Mouse (Mus musculus): ENCODE measurements around the gene Pik3c2b. TPM values are rescaled to one million over a fixed set of nuclear protein-coding genes. Genes with fewer than 3 reads are reported as not detected.

Gene Pik3c2b
- polyA plus RNA-seq, 1 experiment from 2014 or later = 16.3 TPM

- Histone ChIP-seq H3K9ac (ENCODE audit: low read length) (no peak overlapping the region), H3K27me3 (ENCODE audit: control insufficient read depth, insufficient read depth, low read length) (no peaks in the 10 kb centered on the region), H3K4me3 (ENCODE audit: low read depth, low read length) (no peak overlapping the region), H3K4me1 (ENCODE audit: control insufficient read depth, insufficient read depth, low read length) (no peaks in the 10 kb centered on the region), H3K36me3 (ENCODE audit: control insufficient read depth, insufficient read depth, low read length) (no peaks in the 10 kb centered on the region), H3K9me3 (ENCODE audit: control insufficient read depth, low read length) (no peaks in the 10 kb centered on the region), H3K4me2 (no peak overlapping the region), H3K27ac (ENCODE audit: low read depth, low read length) (no peak overlapping the region)
- no peak for ATAC-seq (ENCODE audit: low FRiP score)
- no peak for DNase-seq (ENCODE audit: low spot score, missing footprints)
- 77% methylated on average over 7 of the region's 7 CpGs for WGBS
Measured at GRCm38 (mm10) chr1:133119931-133120712, 74.7 kb downstream of the Pik3c2b start.

- no peaks in the 10 kb centered on the region for H3K36me3 ChIP-seq (ENCODE audit: control insufficient read depth, insufficient read depth, low read length)
- H3K4me2 ChIP-seq = no peak overlapping the region
- WGBS = 74% methylated on average over 6 of the region's 6 CpGs
- no peak overlapping the region for H3K9ac ChIP-seq (ENCODE audit: low read length)
- H3K4me3 ChIP-seq (ENCODE audit: low read depth, low read length) = no peak overlapping the region
- DNase-seq (ENCODE audit: low spot score, missing footprints) = no peak
- no peak overlapping the region for H3K27ac ChIP-seq (ENCODE audit: low read depth, low read length)
- no peaks in the 10 kb centered on the region for H3K4me1 ChIP-seq (ENCODE audit: control insufficient read depth, insufficient read depth, low read length)
- no peaks in the 10 kb centered on the region for H3K9me3 ChIP-seq (ENCODE audit: control insufficient read depth, low read length)
- no peak for ATAC-seq (ENCODE audit: low FRiP score)
- no peaks in the 10 kb centered on the region for H3K27me3 ChIP-seq (ENCODE audit: control insufficient read depth, insufficient read depth, low read length)
Measured at GRCm38 (mm10) chr1:133121246-133121645, 75.8 kb downstream of the Pik3c2b start.

GRCm38 (mm10) chr1:133124137-133124536 lies 78.7 kb downstream of the Pik3c2b start:
- Histone ChIP-seq H3K27me3 (ENCODE audit: control insufficient read depth, insufficient read depth, low read length) (no peaks in the 10 kb centered on the region), H3K4me2 (no peak overlapping the region), H3K9ac (ENCODE audit: low read length) (no peak overlapping the region), H3K4me3 (ENCODE audit: low read depth, low read length) (no peak overlapping the region), H3K36me3 (ENCODE audit: control insufficient read depth, insufficient read depth, low read length) (no peaks in the 10 kb centered on the region), H3K4me1 (ENCODE audit: control insufficient read depth, insufficient read depth, low read length) (no peaks in the 10 kb centered on the region; the same call in 1 of the 2 replicates), H3K27ac (ENCODE audit: low read depth, low read length) (no peak overlapping the region), H3K9me3 (ENCODE audit: control insufficient read depth, low read length) (no peaks in the 10 kb centered on the region)
- no peak for ATAC-seq (ENCODE audit: low FRiP score)
- DNase-seq (ENCODE audit: low spot score, missing footprints) = no peak
- WGBS = 84% methylated on average over 6 of the region's 6 CpGs

- H3K9ac ChIP-seq (ENCODE audit: low read length) = no peak overlapping the region
- no peak overlapping the region for H3K27ac ChIP-seq (ENCODE audit: low read depth, low read length)
- DNase-seq (ENCODE audit: low spot score, missing footprints) = no peak
- peaks cover 12% of the 10 kb centered on the region for H3K4me1 ChIP-seq (ENCODE audit: control insufficient read depth, insufficient read depth, low read length)
- no peak for ATAC-seq (ENCODE audit: low FRiP score)
- H3K4me3 ChIP-seq (ENCODE audit: low read depth, low read length) = no peak overlapping the region
- H3K27me3 ChIP-seq (ENCODE audit: control insufficient read depth, insufficient read depth, low read length) = no peaks in the 10 kb centered on the region
- H3K36me3 ChIP-seq (ENCODE audit: control insufficient read depth, insufficient read depth, low read length) = no peaks in the 10 kb centered on the region
- H3K9me3 ChIP-seq (ENCODE audit: control insufficient read depth, low read length) = no peaks in the 10 kb centered on the region
- 93% methylated on average over 9 of the region's 9 CpGs for WGBS
- no peak overlapping the region for H3K4me2 ChIP-seq
Measured at GRCm38 (mm10) chr1:133125640-133126364, 80.3 kb downstream of the Pik3c2b start.

DNA sequence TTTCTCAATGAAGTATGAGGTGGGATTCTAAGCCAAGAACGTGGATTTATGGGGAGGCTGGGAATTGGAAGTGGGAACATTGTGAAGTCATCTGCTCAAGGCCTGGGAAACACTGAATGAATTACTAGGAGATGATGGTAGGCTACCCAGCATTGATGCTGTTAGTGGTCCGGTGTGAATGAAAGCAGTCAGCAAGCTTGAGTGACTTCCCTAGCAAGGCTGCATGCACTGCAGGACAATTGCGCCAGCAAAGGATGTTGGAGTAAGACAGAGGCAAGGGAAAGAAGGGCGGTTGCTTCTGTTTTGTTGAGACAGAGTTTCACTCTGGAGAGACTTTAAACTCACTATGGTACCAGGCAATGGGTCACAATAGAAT lies 80.9 kb downstream of the Pik3c2b start:
- Histone ChIP-seq H3K4me1 (ENCODE audit: control insufficient read depth, insufficient read depth, low read length) (peaks cover 12% of the 10 kb centered on the region), H3K9me3 (ENCODE audit: control insufficient read depth, low read length) (no peaks in the 10 kb centered on the region), H3K36me3 (ENCODE audit: control insufficient read depth, insufficient read depth, low read length) (no peaks in the 10 kb centered on the region), H3K4me3 (ENCODE audit: low read depth, low read length) (no peak overlapping the region), H3K27me3 (ENCODE audit: control insufficient read depth, insufficient read depth, low read length) (no peaks in the 10 kb centered on the region), H3K27ac (ENCODE audit: low read depth, low read length) (no peak overlapping the region), H3K9ac (ENCODE audit: low read length) (no peak overlapping the region), H3K4me2 (no peak overlapping the region)
- DNase-seq (ENCODE audit: low spot score, missing footprints) = no peak
- WGBS = 61% methylated on average over 4 of the region's 4 CpGs
- ATAC-seq (ENCODE audit: low FRiP score) = no peak

DNA sequence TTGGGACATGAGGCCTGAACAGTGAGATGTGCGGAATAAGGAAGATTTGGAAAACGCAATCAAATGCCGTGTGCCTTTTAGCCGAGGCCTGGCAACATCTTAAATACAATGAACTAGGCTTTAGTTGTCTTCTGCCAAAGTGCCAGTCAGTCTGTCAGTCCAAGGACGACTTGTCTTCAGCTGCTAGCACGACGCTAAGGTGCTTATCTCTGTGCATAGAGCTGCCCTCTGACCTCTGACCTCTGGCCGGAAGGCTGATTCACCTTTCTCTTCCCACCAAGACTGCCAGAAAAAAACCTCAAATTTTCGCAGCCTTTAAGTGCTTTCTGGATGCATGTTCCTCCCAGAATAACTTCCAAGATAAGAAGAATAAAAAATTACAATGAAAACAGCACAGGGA lies 81.9 kb downstream of the Pik3c2b start:
- H3K4me1 ChIP-seq (ENCODE audit: control insufficient read depth, insufficient read depth, low read length) = peaks cover 12% of the 10 kb centered on the region
- no peak overlapping the region for H3K9ac ChIP-seq (ENCODE audit: low read length)
- 50% methylated on average over 9 of the region's 9 CpGs for WGBS
- DNase-seq (ENCODE audit: low spot score, missing footprints) = no peak
- no peak overlapping the region for H3K4me3 ChIP-seq (ENCODE audit: low read depth, low read length)
- ATAC-seq (ENCODE audit: low FRiP score) = no peak
- H3K36me3 ChIP-seq (ENCODE audit: control insufficient read depth, insufficient read depth, low read length) = no peaks in the 10 kb centered on the region
- H3K9me3 ChIP-seq (ENCODE audit: control insufficient read depth, low read length) = no peaks in the 10 kb centered on the region
- H3K27ac ChIP-seq (ENCODE audit: low read depth, low read length) = no peak overlapping the region
- no peaks in the 10 kb centered on the region for H3K27me3 ChIP-seq (ENCODE audit: control insufficient read depth, insufficient read depth, low read length)
- H3K4me2 ChIP-seq = no peak overlapping the region

DNA sequence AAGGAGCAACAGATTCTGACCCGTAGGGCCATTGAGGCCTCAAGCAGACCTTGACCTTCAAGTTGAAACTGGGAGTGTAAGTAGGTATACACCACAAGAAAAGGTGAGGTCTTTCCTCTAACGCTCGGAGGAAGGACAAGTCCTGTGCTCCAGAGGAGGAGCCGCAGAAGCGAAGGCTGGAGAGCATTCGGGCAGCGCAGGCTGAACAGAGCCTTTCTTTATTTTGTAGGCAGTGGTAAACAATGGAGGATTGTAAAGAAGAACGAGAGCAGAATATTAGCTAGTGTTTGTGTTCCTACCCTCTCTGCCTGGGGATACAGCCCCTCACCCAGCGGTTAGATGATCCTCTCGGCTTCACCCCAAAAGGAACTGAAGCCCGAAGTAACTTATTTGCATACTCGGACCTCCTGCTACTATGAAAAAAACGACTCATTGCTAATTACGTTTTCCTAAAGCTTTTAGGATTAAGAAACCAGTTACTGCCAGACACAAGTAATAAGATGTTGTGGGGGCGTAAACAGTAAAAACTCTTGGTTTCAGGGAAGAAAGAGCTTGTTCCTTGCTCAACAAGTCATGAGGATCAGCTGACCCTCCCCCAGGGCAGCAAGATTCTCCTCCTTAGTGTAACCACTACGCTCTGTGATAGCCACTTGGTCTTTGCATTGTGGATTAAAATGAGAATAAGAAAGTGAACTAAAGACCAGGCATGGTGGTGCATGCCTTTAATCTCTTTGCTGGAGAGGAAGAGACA lies 84.2 kb downstream of the Pik3c2b start:
- Histone ChIP-seq H3K36me3 (ENCODE audit: control insufficient read depth, insufficient read depth, low read length) (no peaks in the 10 kb centered on the region), H3K4me2 (peak overlapping the region; percentile 24), H3K9ac (ENCODE audit: low read length) (peak overlapping the region; percentile 35; the same call in 1 of the 2 replicates), H3K27ac (ENCODE audit: low read depth, low read length) (peak overlapping the region; percentile 93), H3K4me3 (ENCODE audit: low read depth, low read length) (no peak overlapping the region), H3K27me3 (ENCODE audit: control insufficient read depth, insufficient read depth, low read length) (no peaks in the 10 kb centered on the region), H3K4me1 (ENCODE audit: control insufficient read depth, insufficient read depth, low read length) (peaks cover 28% of the 10 kb centered on the region), H3K9me3 (ENCODE audit: control insufficient read depth, low read length) (no peaks in the 10 kb centered on the region)
- ATAC-seq (ENCODE audit: low FRiP score) = no peak
- 15% methylated on average over 16 of the region's 16 CpGs for WGBS
- DNase-seq (ENCODE audit: low spot score, missing footprints) = peak; percentile 90

GRCm38 (mm10) chr1:133130638-133131560 lies 85.4 kb downstream of the Pik3c2b start, which contains the start of gene Ppp1r15b:
Ppp1r15b (plus strand) TSS chr1:133131143.
- under 1% methylated on average over 72 of the region's 72 CpGs for WGBS
- Histone ChIP-seq H3K4me1 (ENCODE audit: control insufficient read depth, insufficient read depth, low read length) (peaks cover 34% of the 10 kb centered on the region), H3K27me3 (ENCODE audit: control insufficient read depth, insufficient read depth, low read length) (no peaks in the 10 kb centered on the region), H3K4me2 (peak within 1 kb of the TSS; percentile 81), H3K9ac (ENCODE audit: low read length) (peak within 1 kb of the TSS; percentile 92), H3K36me3 (ENCODE audit: control insufficient read depth, insufficient read depth, low read length) (no peaks in the 10 kb centered on the region; the same call in 1 of the 2 replicates), H3K27ac (ENCODE audit: low read depth, low read length) (peak within 1 kb of the TSS; percentile 93), H3K4me3 (ENCODE audit: low read depth, low read length) (peak within 1 kb of the TSS; percentile 94), H3K9me3 (ENCODE audit: control insufficient read depth, low read length) (no peaks in the 10 kb centered on the region)
- peak; percentile 99 for DNase-seq (ENCODE audit: low spot score, missing footprints)
- peak; percentile 99 for ATAC-seq (ENCODE audit: low FRiP score)
